Mouse (Mus musculus) heart, embryonic 16.5 days (tissue): ENCODE measurements at regions not wholly inside any gene's neighbourhood (a gene's known extent, or its start where the extent isn't known, plus 50 kb on each side); places are given as distances from the start of the nearest gene placed in this dataset.

Experiments used
- ATAC-seq: fragments of 200-750 bp; cut with Nextera tagmentation; replicated peaks from 2 replicates; pipeline ENCODE4 v1.8.0; 2017; ENCODE audit warnings: moderate number of reproducible peaks; ENCODE audit not compliant: insufficient read depth, low FRiP score; ENCODE audit errors: extremely low read depth
- H3K27ac ChIP-seq: fragments of 300-500 bp; sonication (generic); 2 replicates; pipeline ENCODE4 v1.5.1; 2014; ENCODE audit warnings: mild to moderate bottlenecking, low read length, control low read depth, moderate library complexity
- H3K27me3 ChIP-seq: fragments of 300-500 bp; sonication (generic); 2 replicates; pipeline ENCODE4 v1.6.1; 2014; ENCODE audit warnings: low read length, mixed read lengths; ENCODE audit not compliant: control insufficient read depth, insufficient read depth
- H3K36me3 ChIP-seq: fragments of 300-500 bp; sonication (generic); 2 replicates; pipeline ENCODE4 v1.6.1; 2014; ENCODE audit not compliant: control insufficient read depth, insufficient read depth
- H3K4me1 ChIP-seq: fragments of 300-500 bp; sonication (generic); 2 replicates; pipeline ENCODE4 v1.6.1; 2014; ENCODE audit warnings: low read length, mixed read lengths; ENCODE audit not compliant: control insufficient read depth, insufficient read depth
- H3K4me2 ChIP-seq: fragments of 300-500 bp; sonication (generic); 2 replicates; pipeline ENCODE4 v1.6.1; 2014; ENCODE audit warnings: low read depth, mild to moderate bottlenecking, control low read depth, low read length
- H3K4me3 ChIP-seq: fragments of 300-500 bp; sonication (generic); 2 replicates; pipeline ENCODE4 v1.5.1; 2014; ENCODE audit warnings: mild to moderate bottlenecking, control low read depth, low read length
- H3K9ac ChIP-seq: fragments of 300-500 bp; sonication (generic); 2 replicates; pipeline ENCODE4 v1.6.1; 2014; ENCODE audit warnings: low read length, control low read depth
- H3K9me3 ChIP-seq: fragments of 300-500 bp; sonication (generic); replicated peaks from 2 replicates; pipeline ENCODE4 v1.6.1; 2016; ENCODE audit warnings: low read length; ENCODE audit not compliant: control insufficient read depth
- WGBS: fragments of 180-500 bp; shearing (Covaris S2); extraction: QIAGEN DNeasy Blood & Tissue Kit; methylation state at CpG from one replicate; pipeline ENCODE4 v1.1.7; 2014; 5-methylcytosine and 5-hydroxymethylcytosine counted together

DNA sequence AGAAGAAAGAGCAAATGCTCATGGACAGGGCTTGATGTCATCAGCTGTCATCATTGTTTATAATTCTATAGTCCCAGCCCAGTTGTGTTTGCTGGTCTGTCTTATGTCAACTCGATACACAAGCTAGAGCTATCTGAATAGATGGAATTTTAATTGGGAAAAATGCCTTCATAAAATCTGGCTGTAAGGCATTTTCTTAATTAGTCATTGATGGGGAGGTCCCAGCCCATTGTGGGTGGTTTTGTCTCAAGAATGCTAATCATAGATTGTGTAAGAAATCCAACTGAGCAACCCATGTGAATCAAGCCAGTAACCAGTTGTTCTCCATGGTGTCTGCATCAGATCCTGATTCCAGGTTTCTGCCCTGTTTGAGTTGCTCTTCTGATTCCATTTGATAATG lies 400.1 kb downstream of the Gm11232 start:
- ATAC-seq, result no peak
- Histone ChIP-seq H3K4me3 (no peak overlapping the region), H3K4me1 (no peaks in the 10 kb centered on the region), H3K9me3 (no peaks in the 10 kb centered on the region), H3K36me3 (no peaks in the 10 kb centered on the region), H3K9ac (no peak overlapping the region), H3K27ac (no peak overlapping the region), H3K27me3 (no peaks in the 10 kb centered on the region), H3K4me2 (no peak overlapping the region)
- WGBS, result 34% methylated on average over 1 of the region's 1 CpGs

DNA sequence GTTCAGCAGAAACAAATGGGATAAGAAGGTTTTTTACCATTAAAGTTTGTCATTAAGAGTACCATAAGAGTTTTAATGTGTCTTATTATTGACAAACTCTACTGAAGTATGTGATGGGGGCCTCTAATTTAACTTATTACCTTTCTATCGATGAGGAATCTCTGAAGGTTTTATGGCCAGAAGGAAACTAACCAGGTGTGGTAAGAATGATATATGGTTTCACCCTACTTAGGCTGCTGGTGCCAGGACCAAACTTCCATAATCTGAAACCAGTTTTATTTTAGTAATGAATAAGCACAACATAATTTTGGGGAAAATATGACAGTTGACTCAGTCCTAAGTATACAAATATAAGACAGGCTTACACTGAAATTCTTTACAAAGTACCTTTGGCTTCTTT lies 401.1 kb downstream of the Gm11232 start:
- no peak overlapping the region for H3K4me3 ChIP-seq
- no peak for ATAC-seq
- H3K4me2 ChIP-seq, result no peak overlapping the region
- no peaks in the 10 kb centered on the region for H3K27me3 ChIP-seq
- no peaks in the 10 kb centered on the region for H3K9me3 ChIP-seq
- H3K4me1 ChIP-seq, result no peaks in the 10 kb centered on the region
- no peaks in the 10 kb centered on the region for H3K36me3 ChIP-seq
- no peak overlapping the region for H3K9ac ChIP-seq
- no peak overlapping the region for H3K27ac ChIP-seq
- WGBS, result 90% methylated on average over 1 of the region's 1 CpGs

- ATAC-seq, result no peak
- no peak overlapping the region for H3K27ac ChIP-seq
- H3K4me1 ChIP-seq, result no peaks in the 10 kb centered on the region
- no peak overlapping the region for H3K4me3 ChIP-seq
- no peaks in the 10 kb centered on the region for H3K36me3 ChIP-seq
- no peak overlapping the region for H3K9ac ChIP-seq
- WGBS, result 68% methylated on average over 1 of the region's 1 CpGs
- H3K27me3 ChIP-seq, result no peaks in the 10 kb centered on the region
- no peaks in the 10 kb centered on the region for H3K9me3 ChIP-seq
- no peak overlapping the region for H3K4me2 ChIP-seq
These were observed 401.5 kb downstream of the Gm11232 start for GRCm38 (mm10) chr4:71356310-71356709.

DNA sequence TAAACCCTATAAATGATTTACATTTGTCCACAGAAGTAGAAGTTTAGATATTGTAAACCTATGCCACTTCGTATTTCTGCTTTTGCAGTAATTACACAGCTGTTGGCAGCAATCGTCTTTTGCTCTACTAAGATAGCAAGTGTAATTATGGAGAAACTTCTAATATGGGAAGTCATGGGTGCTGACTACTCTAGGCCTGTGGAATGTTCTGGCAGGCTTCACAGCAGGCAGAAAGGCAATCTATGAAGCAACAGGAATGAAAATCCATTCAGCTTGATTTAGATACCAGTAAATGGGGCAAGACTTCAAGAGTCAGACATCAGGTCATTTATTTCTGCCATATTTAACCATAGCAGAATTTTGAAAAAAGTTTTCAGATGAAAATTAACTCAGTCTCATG lies 405.9 kb downstream of the Gm11232 start:
- ATAC-seq, result no peak
- WGBS, result 60% methylated on average over 2 of the region's 2 CpGs

DNA sequence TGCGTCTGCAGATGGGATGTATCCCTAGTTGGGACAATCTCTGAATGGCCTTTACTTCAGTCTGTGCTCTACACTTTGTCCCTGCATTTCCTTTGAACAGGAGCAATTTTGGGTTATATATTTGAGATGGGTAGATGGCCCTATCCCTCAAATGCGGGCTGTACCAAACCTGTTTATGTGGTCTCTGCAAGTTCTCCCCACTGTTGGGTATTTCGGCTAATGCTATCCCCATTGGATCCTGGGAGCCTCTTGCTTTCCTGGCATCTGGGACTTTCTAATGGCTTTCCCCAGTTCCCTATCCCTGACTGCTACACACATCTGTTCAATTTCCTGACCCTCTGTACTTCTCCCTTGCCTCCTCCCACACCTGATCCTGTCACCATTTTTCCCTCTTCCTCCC lies 414.7 kb downstream of the Gm11232 start:
- Histone ChIP-seq H3K27me3 (no peaks in the 10 kb centered on the region), H3K27ac (no peak overlapping the region), H3K4me1 (no peaks in the 10 kb centered on the region), H3K36me3 (no peaks in the 10 kb centered on the region), H3K4me2 (no peak overlapping the region), H3K9me3 (no peaks in the 10 kb centered on the region), H3K4me3 (no peak overlapping the region), H3K9ac (no peak overlapping the region)
- ATAC-seq, result no peak
- WGBS, result 87% methylated on average over 3 of the region's 3 CpGs

More for the DNA sequence above, 405.9 kb downstream of the Gm11232 start:
- Histone ChIP-seq H3K4me2 (no peak overlapping the region), H3K9me3 (no peaks in the 10 kb centered on the region), H3K4me3 (no peak overlapping the region), H3K9ac (no peak overlapping the region), H3K4me1 (no peaks in the 10 kb centered on the region), H3K27me3 (no peaks in the 10 kb centered on the region), H3K27ac (no peak overlapping the region), H3K36me3 (no peaks in the 10 kb centered on the region)

- H3K27me3 ChIP-seq, result no peaks in the 10 kb centered on the region
- no peak overlapping the region for H3K4me2 ChIP-seq
- ATAC-seq, result no peak
- 65% methylated on average over 1 of the region's 1 CpGs for WGBS
- no peaks in the 10 kb centered on the region for H3K9me3 ChIP-seq
- H3K4me1 ChIP-seq, result no peaks in the 10 kb centered on the region
- no peak overlapping the region for H3K4me3 ChIP-seq
- no peak overlapping the region for H3K27ac ChIP-seq
- no peak overlapping the region for H3K9ac ChIP-seq
- H3K36me3 ChIP-seq, result no peaks in the 10 kb centered on the region
These were observed 419.2 kb downstream of the Gm11232 start for GRCm38 (mm10) chr4:71338582-71338981.

GRCm38 (mm10) chr4:71332672-71333071 lies 425.1 kb downstream of the Gm11232 start:
- no peak for ATAC-seq
- H3K9ac ChIP-seq, result no peak overlapping the region
- 70% methylated on average over 3 of the region's 3 CpGs for WGBS
- no peaks in the 10 kb centered on the region for H3K4me1 ChIP-seq
- H3K9me3 ChIP-seq, result no peaks in the 10 kb centered on the region
- H3K4me3 ChIP-seq, result no peak overlapping the region
- no peaks in the 10 kb centered on the region for H3K36me3 ChIP-seq
- H3K27ac ChIP-seq, result no peak overlapping the region
- no peak overlapping the region for H3K4me2 ChIP-seq
- H3K27me3 ChIP-seq, result no peaks in the 10 kb centered on the region

DNA sequence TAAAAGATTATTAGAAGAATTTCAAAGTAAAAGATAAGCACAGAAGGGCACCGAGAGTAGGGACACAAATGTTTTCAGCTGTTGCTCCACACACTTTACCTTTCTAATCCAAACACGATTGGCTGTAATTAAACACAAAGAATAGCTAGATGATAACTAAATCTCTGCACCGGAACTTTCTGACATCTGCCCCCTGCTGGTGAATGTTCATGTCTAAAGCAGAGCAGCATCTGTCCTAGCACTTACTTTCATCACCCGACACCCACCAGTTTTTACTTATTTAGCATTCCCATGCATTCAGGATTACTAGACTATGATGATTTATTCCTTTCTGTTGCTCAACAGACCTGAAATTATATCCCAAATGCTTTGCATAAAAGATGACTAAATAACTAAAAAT lies 425.7 kb downstream of the Gm11232 start:
- ATAC-seq, result no peak
- H3K27ac ChIP-seq, result no peak overlapping the region
- H3K4me2 ChIP-seq, result no peak overlapping the region
- H3K4me1 ChIP-seq, result no peaks in the 10 kb centered on the region
- H3K4me3 ChIP-seq, result no peak overlapping the region
- no peaks in the 10 kb centered on the region for H3K9me3 ChIP-seq
- no peaks in the 10 kb centered on the region for H3K27me3 ChIP-seq
- H3K9ac ChIP-seq, result no peak overlapping the region
- WGBS, result 62% methylated on average over 4 of the region's 4 CpGs
- no peaks in the 10 kb centered on the region for H3K36me3 ChIP-seq

- no peak for ATAC-seq
- H3K36me3 ChIP-seq, result no peaks in the 10 kb centered on the region
- H3K27ac ChIP-seq, result no peak overlapping the region
These were observed 441.2 kb downstream of the Gm11232 start for GRCm38 (mm10) chr4:71316605-71317004.

GRCm38 (mm10) chr4:71307176-71307612 lies 450.6 kb downstream of the Gm11232 start:
- Histone ChIP-seq H3K9me3 (no peaks in the 10 kb centered on the region), H3K4me1 (no peaks in the 10 kb centered on the region), H3K4me3 (no peak overlapping the region), H3K27ac (no peak overlapping the region), H3K27me3 (no peaks in the 10 kb centered on the region), H3K9ac (no peak overlapping the region), H3K4me2 (no peak overlapping the region), H3K36me3 (no peaks in the 10 kb centered on the region)
- ATAC-seq, result no peak
- WGBS, result 40% methylated on average over 6 of the region's 6 CpGs

More at GRCm38 (mm10) chr4:71316605-71317004, 441.2 kb downstream of the Gm11232 start:
- no peaks in the 10 kb centered on the region for H3K9me3 ChIP-seq
- H3K4me3 ChIP-seq, result no peak overlapping the region
- no peak overlapping the region for H3K9ac ChIP-seq
- no peaks in the 10 kb centered on the region for H3K27me3 ChIP-seq
- H3K4me2 ChIP-seq, result no peak overlapping the region
- H3K4me1 ChIP-seq, result no peaks in the 10 kb centered on the region
